13 mouse cellular contexts compared by ENCODE assay signal in genomic region chr9:27306642-27307041, GRCm38 (mm10). TPM values are rescaled to one million over a fixed set of nuclear protein-coding genes. Genes with fewer than 3 reads are reported as not detected.
A peak's percentile ranks its signal among the peaks of the same experiment; 100 is the strongest.
DNase-seq lines count a peak whose midpoint lies in the region; ATAC-seq lines count a peak whose summit lies in the region.
"Had no signal": no experiment of that assay in that cellular context is flagged by ENCODE, and none has a peak within 500 bp of the region (broad histone marks: within the 10 kb centered on the region; RNA-seq: fewer than 3 reads in every experiment).

No protein-coding gene starts in this region.

- peaks cover 3% of the 10 kb centered on the region for H3K36me3 ChIP-seq in neural tube, embryonic 12.5 days
- H3K36me3 ChIP-seq in forebrain, embryonic 15.5 days, result no peaks in the 10 kb centered on the region
- H3K36me3 ChIP-seq in midbrain, embryonic 12.5 days, result peaks cover 6% of the 10 kb centered on the region; the same call in 1 of the 2 replicates
- H3K36me3 ChIP-seq: limb, embryonic 15.5 days; lung, embryonic 15.5 days had no signal

- no peak overlapping the region for H3K27ac ChIP-seq in neural tube, embryonic 12.5 days
- peak overlapping the region; percentile 69 for H3K27ac ChIP-seq in forebrain, embryonic 15.5 days (replicated peaks)
- peak overlapping the region; percentile 79 for H3K27ac ChIP-seq in midbrain, embryonic 12.5 days (replicated peaks)
- H3K27ac ChIP-seq: limb, embryonic 15.5 days; lung, embryonic 15.5 days had no signal

- no peak overlapping the region for H3K4me2 ChIP-seq in neural tube, embryonic 12.5 days (replicated peaks)
- H3K4me2 ChIP-seq in forebrain, embryonic 15.5 days (replicated peaks), result no peak overlapping the region
- H3K4me2 ChIP-seq in midbrain, embryonic 12.5 days (replicated peaks), result 0 out of 2 replicates have a peak overlapping the region, but pooled peaks have one; percentile 7
- H3K4me2 ChIP-seq: limb, embryonic 15.5 days; lung, embryonic 15.5 days had no signal

- WGBS in neural tube, embryonic 12.5 days, result 32% methylated on average over 4 of the region's 4 CpGs
- WGBS in forebrain, embryonic 15.5 days, result 23% methylated on average over 4 of the region's 4 CpGs
- 50% methylated on average over 4 of the region's 4 CpGs for WGBS in midbrain, embryonic 12.5 days

- no peak for ATAC-seq in neural tube, embryonic 12.5 days (ENCODE audit: low FRiP score, low read depth)
- peak; percentile 8 for ATAC-seq in forebrain, embryonic 15.5 days (replicated peaks)
- ATAC-seq in midbrain, embryonic 12.5 days (ENCODE audit: low FRiP score, low read depth), result no peak
- no peak for ATAC-seq in granulocyte monocyte progenitor cell, adult 5-6 weeks (replicated peaks; ENCODE audit: poor library complexity, severe bottlenecking)

- no peak overlapping the region for H3K4me3 ChIP-seq in neural tube, embryonic 12.5 days
- no peak overlapping the region for H3K4me3 ChIP-seq in forebrain, embryonic 15.5 days
- no peak overlapping the region for H3K4me3 ChIP-seq in midbrain, embryonic 12.5 days
- H3K4me3 ChIP-seq: limb, embryonic 15.5 days; lung, embryonic 15.5 days had no signal

- peaks cover 2% of the 10 kb centered on the region for H3K27me3 ChIP-seq in neural tube, embryonic 12.5 days (replicated peaks)
- no peaks in the 10 kb centered on the region for H3K27me3 ChIP-seq in forebrain, embryonic 15.5 days
- H3K27me3 ChIP-seq in midbrain, embryonic 12.5 days, result peaks cover 6% of the 10 kb centered on the region

- 0 out of 2 replicates have a peak overlapping the region, but pooled peaks have one; percentile 13 for H3K9ac ChIP-seq in neural tube, embryonic 12.5 days
- 0 out of 2 replicates have a peak overlapping the region, but pooled peaks have one; percentile 9 for H3K9ac ChIP-seq in forebrain, embryonic 15.5 days (replicated peaks)
- H3K9ac ChIP-seq in midbrain, embryonic 12.5 days (replicated peaks), result no peak overlapping the region; the same call in 1 of the 2 replicates
- H3K9ac ChIP-seq: limb, embryonic 15.5 days; lung, embryonic 15.5 days had no signal

- H3K9me3 ChIP-seq in neural tube, embryonic 12.5 days, result no peaks in the 10 kb centered on the region
- H3K9me3 ChIP-seq in forebrain, embryonic 15.5 days, result no peaks in the 10 kb centered on the region
- no peaks in the 10 kb centered on the region for H3K9me3 ChIP-seq in midbrain, embryonic 12.5 days
- H3K9me3 ChIP-seq: limb, embryonic 15.5 days; lung, embryonic 15.5 days had no signal

- peaks cover 38% of the 10 kb centered on the region for H3K4me1 ChIP-seq in neural tube, embryonic 12.5 days
- peaks cover 55% of the 10 kb centered on the region for H3K4me1 ChIP-seq in forebrain, embryonic 15.5 days
- H3K4me1 ChIP-seq in midbrain, embryonic 12.5 days, result peaks cover 68% of the 10 kb centered on the region
- H3K4me1 ChIP-seq: lung, embryonic 15.5 days had no signal

- no peak for DNase-seq in neural tube, embryonic 10.5 days (ENCODE audit: extremely low spot score, low spot score)
- DNase-seq in kidney, adult 8-10 months, result no peak
- DNase-seq in embryo, embryonic 9.5 days (ENCODE audit: extremely low spot score), result no peak
- DNase-seq in adipocyte (ENCODE audit: low spot score), result no peak
- DNase-seq: gastrocnemius, postnatal 25 days; kidney, postnatal 4 days; thymus, postnatal 36 days had no signal

RNA-seq across cellular contexts. Expression of gene Igsf9b, which starts 7.6 kb away (rescaled TPM):
- 8.2 and 9.2 TPM in 2 replicates for polyA plus RNA-seq in neural tube, embryonic 12.5 days (2016; fragmentation: Nextera tagmentation; extraction: Ambion mirVana)
- 12.6 and 12.8 TPM in 2 replicates for polyA plus RNA-seq in forebrain, embryonic 15.5 days (2015; fragmentation: Nextera tagmentation; extraction: Ambion mirVana)
- 8.1 and 8.8 TPM in 2 replicates for polyA plus RNA-seq in midbrain, embryonic 12.5 days (2016; fragmentation: Nextera tagmentation; extraction: Ambion mirVana)
- total RNA-seq in granulocyte monocyte progenitor cell, adult 5-6 weeks (2014; fragmentation: Nextera tagmentation), result not detected in 2 replicates
- 0.10 TPM in 1 of 2 replicates, not detected in the other for total RNA-seq in granulocyte monocyte progenitor cell, adult 5-6 weeks (2017)
